Mouse (Mus musculus) layer of hippocampus, postnatal 14 days (tissue): ENCODE measurements around the gene F830045P16Rik. TPM values are rescaled to one million over a fixed set of nuclear protein-coding genes. Genes with fewer than 3 reads are reported as not detected.

Source experiments
- DNase-seq, 2 experiments: peaks; one replicate each; pipeline ENCODE4 v3.0.0; 2021 to 2022; ENCODE audit warnings: low spot score in 2 of 2, mixed read lengths in 1 of 2
- long read RNA-seq, 2 experiments: library from polyadenylated mRNA; stranded (forward); transcript quantifications; one replicate each; pipeline ENCODE4 v2.0.0; 2021
- total RNA-seq, 2 experiments: library from RNA; stranded (reverse); gene quantifications; 2 replicates each; pipeline ENCODE4 v1.2.3; 2021

Gene F830045P16Rik
- under 1 TPM; 0.32 to 0.38 TPM for total RNA-seq
- long read RNA-seq, experiment 1, partial matches to known transcripts: 0 of 1 reads
- long read RNA-seq, experiment 1, other reads (novel, unspliced or antisense): 1 of 1 reads
- long read RNA-seq, experiment 2: 0 reads

GRCm38 (mm10) chr2:129536377-129536776 lies at the start of gene F830045P16Rik:
Gene F830045P16Rik (minus strand): TSS chr2:129536602.
- DNase-seq: no peak

GRCm38 (mm10) chr2:129585904-129586514 lies 49.6 kb upstream of the F830045P16Rik start:
- DNase-seq: no peak

GRCm38 (mm10) chr2:129584905-129585304 lies 48.5 kb upstream of the F830045P16Rik start:
- DNase-seq: no peak

GRCm38 (mm10) chr2:129582261-129582660 lies 45.9 kb upstream of the F830045P16Rik start:
- no peak for DNase-seq

GRCm38 (mm10) chr2:129581826-129582225 lies 45.4 kb upstream of the F830045P16Rik start:
- no peak for DNase-seq

GRCm38 (mm10) chr2:129580656-129581055 lies 44.3 kb upstream of the F830045P16Rik start:
- no peak for DNase-seq

GRCm38 (mm10) chr2:129576611-129577447 lies 40.4 kb upstream of the F830045P16Rik start:
- DNase-seq: peak in 1 of 2 experiments; percentile 69

- DNase-seq: no peak
Observed at GRCm38 (mm10) chr2:129575113-129575512, 38.7 kb upstream of the F830045P16Rik start.

GRCm38 (mm10) chr2:129574395-129575046 lies 38.1 kb upstream of the F830045P16Rik start:
- DNase-seq: peak; percentile 76 to 77

GRCm38 (mm10) chr2:129573701-129574273 lies 37.4 kb upstream of the F830045P16Rik start:
- DNase-seq: no peak

GRCm38 (mm10) chr2:129569556-129569955 lies 33.2 kb upstream of the F830045P16Rik start:
- DNase-seq: no peak

- DNase-seq: no peak
Observed at GRCm38 (mm10) chr2:129569120-129569519, 32.7 kb upstream of the F830045P16Rik start.

- DNase-seq: peak in 1 of 2 experiments; percentile 42
Observed at GRCm38 (mm10) chr2:129563944-129564709, 27.7 kb upstream of the F830045P16Rik start.

GRCm38 (mm10) chr2:129561796-129562195 lies 25.4 kb upstream of the F830045P16Rik start:
- peak in 1 of 2 experiments; percentile 69 for DNase-seq

- DNase-seq: no peak
Observed at GRCm38 (mm10) chr2:129558875-129559219, 22.4 kb upstream of the F830045P16Rik start.

- peak in 1 of 2 experiments; percentile 47 for DNase-seq
Observed at GRCm38 (mm10) chr2:129558008-129558874, 21.8 kb upstream of the F830045P16Rik start.

- DNase-seq: no peak
Observed at GRCm38 (mm10) chr2:129556081-129556480, 19.7 kb upstream of the F830045P16Rik start.

- DNase-seq: no peak
Observed at GRCm38 (mm10) chr2:129550781-129551180, 14.4 kb upstream of the F830045P16Rik start.

- no peak for DNase-seq
Observed at GRCm38 (mm10) chr2:129549537-129550135, 13.2 kb upstream of the F830045P16Rik start.
